Mouse (Mus musculus) effector memory CD4-positive, alpha-beta T cell, adult 5 months (primary cell): Measurements from ENCODE around the gene Gm11555. TPM values are rescaled to one million over a fixed set of nuclear protein-coding genes. Genes with fewer than 3 reads are reported as not detected.

Experiments
- polyA plus RNA-seq: library from polyadenylated mRNA; unstranded; fragments of 100-300 nt; shearing (Covaris generic); gene quantifications from one replicate; pipeline ENCODE4 v1.2.1, GENCODE M21; 2017

Gene Gm11555
- not detected for polyA plus RNA-seq

GRCm38 (mm10) chr11:99650136-99650535 is at the start of gene Gm11555:
Gene Gm11555 (minus strand): TSS chr11:99650236.

DNA sequence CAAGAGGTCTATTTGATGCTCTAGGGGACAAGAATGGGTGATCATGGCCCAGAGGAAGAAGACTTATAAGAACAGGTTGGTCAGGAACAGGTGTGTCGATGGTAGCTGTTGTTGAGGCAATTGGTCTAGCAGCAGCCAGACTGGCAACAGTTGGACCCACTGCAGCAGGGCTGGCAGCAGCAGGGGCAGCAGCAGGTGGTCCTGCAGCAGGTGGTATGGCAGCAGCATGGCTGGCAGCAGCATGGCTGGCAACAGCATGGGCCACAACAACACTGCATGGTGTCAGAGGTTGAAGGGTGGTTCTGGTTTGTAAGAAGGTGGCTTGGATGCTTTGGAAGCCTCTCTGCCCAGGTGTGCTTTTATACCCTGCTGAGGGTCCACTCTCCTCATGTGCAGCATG is 40.4 kb upstream of the Gm11555 start, which contains the start of gene Gm14190:
Gene Gm14190 (minus strand): TSS at position 278 of the 400 bp plus-strand sequence.

GRCm38 (mm10) chr11:99665860-99666259 is 15.8 kb upstream of the Gm11555 start, which contains the start of gene Krtap4-6:
Gene Krtap4-6 (minus strand): TSS chr11:99665960.

GRCm38 (mm10) chr11:99658467-99659010 is 8.5 kb upstream of the Gm11555 start, which contains the start of gene Gm11563:
Gene Gm11563 (minus strand): TSS chr11:99658960.

DNA sequence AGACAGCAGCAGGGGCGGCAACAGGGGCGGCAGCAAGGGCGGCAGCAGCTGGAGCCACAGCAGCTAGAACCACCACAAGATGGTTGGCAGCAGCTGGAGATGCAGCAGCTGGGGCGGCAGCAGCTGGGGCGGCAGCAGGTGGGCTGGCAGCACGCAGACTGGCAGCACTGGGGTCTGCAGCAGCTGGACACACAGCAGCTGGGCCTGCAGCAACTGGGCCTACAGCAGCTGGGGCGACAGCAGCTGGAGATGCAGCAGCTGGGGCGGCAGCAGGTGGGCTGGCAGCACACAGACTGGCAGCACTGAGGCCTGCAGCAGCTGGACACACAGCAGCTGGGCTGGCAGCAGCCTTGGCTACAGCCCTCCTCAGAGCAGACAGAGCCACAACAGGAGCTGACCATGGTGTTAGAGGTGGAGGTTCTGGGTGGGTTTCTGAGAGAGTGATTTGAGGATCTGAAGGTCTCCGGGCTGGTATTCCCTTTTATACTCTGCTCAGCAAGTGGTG is 6.3 kb downstream of the Gm11555 start, which contains the start of gene Krtap4-7:
Gene Krtap4-7 (minus strand): TSS at position 455 of the 505 bp plus-strand sequence.

GRCm38 (mm10) chr11:99634653-99635134 is 15.3 kb downstream of the Gm11555 start, which contains the start of gene Krtap4-2:
Gene Krtap4-2 (minus strand): TSS chr11:99635084.

DNA sequence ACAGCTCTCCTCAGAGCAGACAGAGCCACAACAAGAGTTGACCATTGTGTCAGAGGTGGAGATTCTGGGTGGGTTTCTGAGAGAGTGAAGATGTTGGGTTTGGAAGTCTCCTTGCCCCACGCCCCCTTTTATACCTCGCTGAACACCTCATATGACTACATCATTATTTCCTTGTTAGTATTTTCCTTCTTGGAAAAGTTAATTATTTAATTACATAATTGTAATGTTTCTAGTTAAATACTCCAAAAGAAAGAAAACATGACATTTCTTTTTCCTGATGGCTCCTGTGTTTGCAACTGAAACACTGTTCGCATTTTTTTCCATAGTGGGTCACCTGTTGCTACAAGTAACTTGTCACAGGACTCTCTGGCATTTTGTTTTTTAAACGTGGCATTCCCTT is 21.9 kb downstream of the Gm11555 start, which contains the start of gene Krtap4-1:
Gene Krtap4-1 (minus strand): TSS at position 101 of the 400 bp plus-strand sequence.

DNA sequence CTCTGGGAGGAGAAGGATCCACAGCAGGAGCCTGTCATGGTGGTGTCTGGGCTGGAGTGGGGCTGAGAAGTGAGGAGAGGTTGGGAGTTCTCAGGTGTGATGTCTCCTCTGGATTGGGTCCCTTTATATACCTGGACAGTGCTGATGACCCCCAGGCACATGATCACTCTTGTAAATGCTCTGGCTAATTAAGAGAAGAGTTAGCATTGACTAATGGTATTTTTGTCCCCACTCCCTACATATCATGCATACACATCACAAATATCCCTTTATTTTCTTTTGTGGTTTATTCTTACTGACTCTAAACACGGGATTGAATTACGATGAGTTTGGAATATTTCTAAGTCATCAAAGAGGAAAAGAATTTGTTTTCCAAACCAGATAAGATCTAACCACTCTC is 29.7 kb downstream of the Gm11555 start, which contains the start of gene Gm11562:
Gene Gm11562 (minus strand): TSS at position 101 of the 400 bp plus-strand sequence.

DNA sequence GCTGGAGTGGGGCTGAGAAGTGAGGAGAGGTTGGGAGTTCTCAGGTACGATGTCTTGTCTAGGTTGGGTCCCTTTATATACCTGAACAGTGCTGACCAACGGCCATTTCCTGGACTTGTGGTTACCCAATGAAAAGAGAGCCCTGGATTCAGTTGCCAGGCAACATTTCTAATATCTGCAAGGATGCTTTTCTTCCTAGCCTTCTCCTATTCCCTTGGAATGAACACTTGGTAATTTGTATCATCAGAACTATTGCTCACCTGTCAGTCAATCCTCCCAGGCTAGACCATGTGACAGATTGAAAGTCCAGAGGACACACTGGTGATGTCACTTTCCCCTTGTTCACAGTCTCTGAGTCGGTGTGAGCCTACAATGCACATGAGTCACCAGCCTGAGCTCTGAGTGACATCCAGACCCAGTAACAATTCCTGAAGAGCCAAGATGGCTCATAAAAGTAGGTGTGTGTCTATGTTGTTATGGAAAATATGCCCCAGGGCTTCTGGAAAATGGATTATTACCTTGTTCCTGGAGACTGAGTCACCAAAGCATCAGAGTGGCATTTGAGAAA is 35.2 kb downstream of the Gm11555 start, which contains the start of gene Krtap2-4:
Gene Krtap2-4 (minus strand): TSS at position 51 of the 568 bp plus-strand sequence.

DNA sequence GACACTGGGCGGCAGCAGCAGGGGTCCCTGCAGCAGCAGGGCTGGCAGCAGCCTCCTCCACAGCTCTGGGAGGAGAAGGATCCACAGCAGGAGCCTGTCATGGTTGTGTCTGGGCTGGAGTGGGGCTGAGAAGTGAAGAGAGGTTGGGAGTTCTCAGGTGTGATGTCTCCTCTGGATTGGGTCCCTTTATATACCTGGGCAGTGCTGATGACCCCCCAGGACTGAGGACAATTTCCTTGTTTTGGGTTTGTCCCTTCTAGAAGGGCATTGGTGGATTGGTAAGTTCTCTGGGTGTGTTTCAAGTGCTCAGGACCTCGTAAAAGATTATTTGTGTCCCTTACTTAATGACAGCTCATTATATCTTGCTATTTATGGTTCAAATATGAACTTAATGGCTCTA is 39.9 kb downstream of the Gm11555 start, which contains the start of gene Gm11937:
Gene Gm11937 (minus strand): TSS at position 101 of the 400 bp plus-strand sequence.

GRCm38 (mm10) chr11:99603208-99603607 is 46.8 kb downstream of the Gm11555 start, which contains the start of gene Gm11938:
Gene Gm11938 (minus strand): TSS chr11:99603308.

Other genes with a start within 250 kb of the Gm11555 start
- 0.26 TPM for gene Krt12, start 228.0 kb downstream of the Gm11555 start, polyA plus RNA-seq
- not detected for gene Krt20, start 212.1 kb downstream of the Gm11555 start, polyA plus RNA-seq
- not detected for gene Krt23, start 157.1 kb downstream of the Gm11555 start, polyA plus RNA-seq
- gene Krt39, start 128.9 kb downstream of the Gm11555 start, polyA plus RNA-seq = not detected
- gene Krt40, start 107.1 kb downstream of the Gm11555 start, polyA plus RNA-seq = not detected
- gene Krtap3-3, start 99.4 kb downstream of the Gm11555 start, polyA plus RNA-seq = not detected
- gene Krtap3-2, start 93.4 kb downstream of the Gm11555 start, polyA plus RNA-seq = not detected
- not detected for gene Gm11939, start 90.8 kb downstream of the Gm11555 start, polyA plus RNA-seq
- not detected for gene Krtap3-1, start 83.6 kb downstream of the Gm11555 start, polyA plus RNA-seq
- gene Krtap1-5, start 69.2 kb downstream of the Gm11555 start, polyA plus RNA-seq = not detected
- not detected for gene Krtap1-4, start 66.6 kb downstream of the Gm11555 start, polyA plus RNA-seq
- not detected for gene Krtap1-3, start 58.9 kb downstream of the Gm11555 start, polyA plus RNA-seq
- not detected for gene Krtap9-3, start 52.1 kb downstream of the Gm11555 start, polyA plus RNA-seq
- not detected for gene Gm11938, start 46.9 kb downstream of the Gm11555 start, polyA plus RNA-seq
- gene Gm11937, start 40.0 kb downstream of the Gm11555 start, polyA plus RNA-seq = not detected
- gene Krtap2-4, start 35.4 kb downstream of the Gm11555 start, polyA plus RNA-seq = not detected
- not detected for gene Gm11562, start 29.8 kb downstream of the Gm11555 start, polyA plus RNA-seq
- gene Krtap4-1, start 22.0 kb downstream of the Gm11555 start, polyA plus RNA-seq = not detected
- gene Krtap4-2, start 15.2 kb downstream of the Gm11555 start, polyA plus RNA-seq = not detected
- gene Krtap4-7, start 6.1 kb downstream of the Gm11555 start, polyA plus RNA-seq = not detected
- not detected for gene Gm11563, start 8.7 kb upstream of the Gm11555 start, polyA plus RNA-seq
- not detected for gene Krtap4-6, start 15.7 kb upstream of the Gm11555 start, polyA plus RNA-seq
- gene Gm14190, start 40.5 kb upstream of the Gm11555 start, polyA plus RNA-seq = not detected
- gene Gm14180, start 84.1 kb upstream of the Gm11555 start, polyA plus RNA-seq = not detected
- gene Gm11595, start 122.7 kb upstream of the Gm11555 start, polyA plus RNA-seq = not detected
- gene Krtap4-8, start 130.5 kb upstream of the Gm11555 start, polyA plus RNA-seq = not detected
- not detected for gene Krtap4-9, start 135.0 kb upstream of the Gm11555 start, polyA plus RNA-seq
- gene Gm11596, start 143.2 kb upstream of the Gm11555 start, polyA plus RNA-seq = not detected
- not detected for gene Gm11569, start 148.7 kb upstream of the Gm11555 start, polyA plus RNA-seq
- not detected for gene Gm11554, start 154.2 kb upstream of the Gm11555 start, polyA plus RNA-seq
- gene Krtap4-13, start 159.7 kb upstream of the Gm11555 start, polyA plus RNA-seq = not detected
- not detected for gene Gm11564, start 165.4 kb upstream of the Gm11555 start, polyA plus RNA-seq
- not detected for gene 2300003K06Rik, start 187.8 kb upstream of the Gm11555 start, polyA plus RNA-seq
- gene Krtap4-16, start 201.4 kb upstream of the Gm11555 start, polyA plus RNA-seq = not detected
- gene Gm11568, start 207.7 kb upstream of the Gm11555 start, polyA plus RNA-seq = not detected
- gene Gm11559, start 214.2 kb upstream of the Gm11555 start, polyA plus RNA-seq = not detected
- gene Krtap9-1, start 223.2 kb upstream of the Gm11555 start, polyA plus RNA-seq = not detected
- gene Gm11567, start 229.0 kb upstream of the Gm11555 start, polyA plus RNA-seq = not detected